Mouse (Mus musculus): ENCODE results near the gene Ppm1h.

Ppm1h gene

GRCm38 (mm10) chr10:122744970-122745369 lies 66.4 kb downstream of the Ppm1h start:
- 98% methylated on average over 2 of the region's 2 CpGs for WGBS

DNA sequence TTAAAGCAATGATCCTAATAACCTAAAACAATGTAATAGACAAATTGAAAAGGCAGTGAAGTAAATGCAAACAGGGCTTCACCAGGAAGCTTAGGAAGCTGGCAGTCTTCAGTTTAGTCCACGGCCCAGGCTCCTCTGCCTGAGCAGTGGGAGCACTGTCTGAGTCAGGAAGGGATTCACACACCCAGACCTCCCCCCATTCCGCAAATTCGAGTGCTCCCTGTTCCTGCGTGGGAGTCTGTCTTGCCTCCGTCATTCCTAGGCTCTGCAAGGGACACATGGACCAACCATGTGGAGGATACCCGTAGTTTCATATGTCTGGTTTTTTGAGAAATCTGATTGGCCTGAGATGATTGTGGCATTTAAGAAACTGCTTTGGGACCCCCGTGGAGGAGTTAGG lies 67.6 kb downstream of the Ppm1h start:
- WGBS = 71% methylated on average over 7 of the region's 7 CpGs

DNA sequence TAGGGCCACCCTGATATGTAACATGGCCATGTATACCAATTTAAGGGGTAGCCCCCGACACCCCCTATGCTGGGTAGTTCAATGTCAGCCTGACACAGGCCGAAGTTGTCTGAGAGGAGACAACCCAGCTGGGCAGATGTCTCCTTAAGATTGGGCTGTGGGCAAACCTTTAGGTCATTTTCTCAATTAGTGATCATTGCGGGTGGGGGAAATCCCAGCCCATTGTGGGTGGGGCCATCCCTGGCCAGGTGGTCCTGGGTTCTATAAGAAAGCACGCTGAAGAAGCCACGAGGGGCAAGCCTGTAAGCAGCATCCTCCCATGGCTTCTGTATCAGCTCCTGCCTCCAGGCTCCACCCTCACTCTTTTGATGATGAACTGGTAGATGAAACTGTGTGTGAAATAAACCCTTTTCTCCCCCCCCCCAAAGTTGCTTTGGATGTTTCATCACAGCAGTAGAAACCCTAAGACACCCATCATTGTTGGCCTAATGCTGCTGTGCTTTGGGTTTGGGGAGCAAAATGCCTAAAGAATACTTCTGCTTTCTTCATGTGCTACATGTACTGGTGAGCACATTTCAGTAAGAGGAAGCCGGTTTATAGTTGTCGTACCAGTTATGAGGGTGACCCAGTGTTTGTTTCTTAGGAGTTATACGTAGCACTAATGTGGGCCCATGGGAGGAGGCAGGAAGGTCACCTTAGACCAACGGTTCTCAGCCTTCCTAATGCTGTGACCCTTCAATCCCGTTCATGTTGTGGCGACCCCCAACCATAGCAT lies 68.8 kb downstream of the Ppm1h start:
- WGBS = 92% methylated on average over 11 of the region's 11 CpGs

DNA sequence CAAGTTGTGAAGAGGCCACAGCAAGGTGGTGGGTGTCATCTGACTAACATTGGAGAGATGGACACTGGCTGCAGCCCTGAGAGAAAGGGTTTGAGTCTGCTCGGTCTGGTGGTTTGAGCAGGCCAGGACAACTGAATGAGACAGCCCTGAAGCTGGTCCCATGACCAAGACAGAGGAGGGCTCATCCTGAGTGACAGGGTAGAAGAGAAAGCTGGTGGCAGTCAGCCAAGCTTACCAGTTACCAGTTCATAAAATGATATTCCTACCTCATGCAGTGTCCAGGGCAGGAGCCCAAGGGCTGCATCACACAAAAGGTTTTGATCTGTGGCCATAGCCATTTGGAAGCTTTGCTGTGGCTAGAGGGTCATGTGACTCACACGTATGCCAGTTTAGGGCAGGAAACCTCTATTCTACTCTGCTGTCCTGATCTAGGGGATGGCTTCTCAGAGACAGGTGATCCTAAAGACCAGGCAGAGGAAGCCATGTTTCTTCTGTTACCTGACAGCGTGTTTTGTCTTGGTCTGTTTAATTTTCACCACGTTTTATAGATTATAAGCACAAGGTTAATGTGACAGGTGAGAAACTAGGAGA lies 69.9 kb downstream of the Ppm1h start:
- WGBS = 75% methylated on average over 4 of the region's 4 CpGs

- WGBS = 87% methylated on average over 12 of the region's 12 CpGs
Observed at GRCm38 (mm10) chr10:122749071-122749470, 70.5 kb downstream of the Ppm1h start.

GRCm38 (mm10) chr10:122749876-122750275 lies 71.3 kb downstream of the Ppm1h start:
- WGBS = 85% methylated on average over 7 of the region's 7 CpGs

DNA sequence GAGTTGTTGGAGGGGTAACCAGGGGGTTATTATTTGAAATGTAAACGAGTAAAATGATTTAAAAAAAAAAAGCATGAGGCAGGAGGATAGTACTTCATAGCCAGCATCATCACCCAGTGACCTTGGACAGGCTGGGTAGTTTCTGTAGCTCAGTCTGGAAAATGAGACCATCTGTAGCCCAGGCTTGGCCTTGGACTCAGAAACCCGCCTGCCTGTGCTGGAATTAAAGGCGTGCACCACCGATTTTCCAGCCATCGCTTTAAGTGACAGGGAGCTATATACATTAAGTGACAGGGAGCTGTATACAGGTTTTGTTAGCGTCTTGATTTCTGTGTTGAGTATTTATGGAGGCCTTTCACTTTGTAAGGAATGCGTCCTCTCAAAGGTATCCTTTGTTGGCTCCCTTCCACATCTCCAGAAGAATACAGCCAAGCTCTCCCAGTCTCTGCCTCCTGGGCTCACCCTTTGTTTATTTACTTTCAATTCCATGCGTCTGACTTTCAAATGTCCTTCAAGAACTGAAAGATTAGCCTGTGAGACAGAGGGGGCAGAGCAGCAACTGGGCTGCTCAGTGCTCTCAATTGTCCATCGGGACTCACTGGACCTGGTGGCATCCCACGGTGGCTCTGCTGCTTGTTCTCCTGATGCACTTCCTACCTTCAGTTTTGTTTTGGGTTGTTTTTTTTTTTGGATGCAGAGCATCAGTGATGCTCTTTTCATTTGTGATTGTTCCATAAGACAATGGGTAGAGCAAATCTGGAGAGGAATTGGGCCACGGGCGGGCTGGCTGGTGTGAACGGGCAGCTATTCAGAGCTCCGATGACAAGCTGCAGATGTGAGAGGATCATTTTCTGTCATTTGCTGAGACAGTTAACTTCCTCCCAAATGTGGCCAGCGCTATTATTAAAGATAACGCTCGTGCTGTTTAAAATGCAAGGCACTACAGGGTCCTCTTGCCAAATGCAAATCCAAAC lies 74.7 kb downstream of the Ppm1h start:
- whole genome bisulfite sequencing = 38% methylated on average over 17 of the region's 17 CpGs

DNA sequence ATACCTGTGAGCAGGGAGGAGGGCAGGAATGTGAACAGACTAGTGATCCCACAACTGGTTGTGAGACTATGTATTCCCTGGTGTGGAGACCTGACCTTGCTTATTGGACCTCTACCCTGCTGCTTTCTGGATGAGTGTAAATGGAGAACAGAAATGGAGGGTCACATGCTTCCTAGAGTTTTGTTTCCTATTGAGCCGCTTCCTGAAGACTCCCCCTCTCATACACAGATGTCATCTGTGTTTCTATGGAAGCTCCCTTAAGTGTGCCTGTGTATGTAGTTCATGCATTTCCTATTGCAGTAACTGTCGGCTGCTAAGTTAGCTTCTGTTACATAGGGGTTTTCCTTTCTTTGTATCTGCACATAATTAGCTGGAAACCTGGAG lies 75.4 kb downstream of the Ppm1h start:
- WGBS = 23% methylated on average over 2 of the region's 2 CpGs

DNA sequence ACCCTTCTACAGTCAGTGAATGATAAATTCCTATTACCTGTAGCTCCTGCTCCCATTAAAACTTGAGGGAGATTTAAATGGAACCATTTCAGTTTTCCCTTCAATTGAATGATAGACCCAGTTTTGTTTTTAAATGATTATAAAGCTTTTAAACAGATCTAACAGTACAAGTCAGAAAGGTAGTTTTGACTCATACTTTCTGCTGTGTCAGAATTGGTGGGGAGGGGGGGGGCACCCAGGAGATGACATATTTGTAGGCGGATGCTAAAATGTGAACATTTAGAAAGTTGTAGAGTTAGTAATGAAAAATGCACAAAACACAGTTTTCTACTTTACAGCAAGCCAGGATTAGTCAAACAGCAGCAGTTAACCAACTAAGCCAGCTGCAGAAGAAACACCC lies 76.4 kb downstream of the Ppm1h start:
- 70% methylated on average over 1 of the region's 1 CpGs for WGBS

- WGBS = 52% methylated on average over 7 of the region's 7 CpGs
Observed at GRCm38 (mm10) chr10:122756879-122757530, 78.4 kb downstream of the Ppm1h start.

DNA sequence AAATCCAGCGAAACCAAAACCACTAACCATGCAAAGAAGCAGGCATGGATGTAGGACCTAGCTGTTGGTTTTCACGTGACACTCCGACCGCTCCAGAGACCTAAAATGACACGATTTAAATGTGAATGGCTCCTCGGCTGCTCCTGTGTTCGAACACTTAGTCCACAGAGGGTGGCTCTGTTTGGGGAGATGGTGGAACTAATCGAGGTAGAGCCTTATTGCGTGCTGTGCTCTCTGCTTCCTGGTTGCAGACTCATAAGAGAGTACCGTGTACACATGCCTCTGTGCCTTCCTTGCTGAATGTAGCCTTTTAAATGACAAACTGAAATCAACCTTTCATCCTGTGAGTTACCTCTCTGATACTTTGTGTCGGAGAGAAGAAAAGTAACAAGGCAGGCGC lies 79.2 kb downstream of the Ppm1h start:
- WGBS = 85% methylated on average over 12 of the region's 12 CpGs

- WGBS = 77% methylated on average over 4 of the region's 4 CpGs
Observed at GRCm38 (mm10) chr10:122758346-122758745, 79.8 kb downstream of the Ppm1h start.

DNA sequence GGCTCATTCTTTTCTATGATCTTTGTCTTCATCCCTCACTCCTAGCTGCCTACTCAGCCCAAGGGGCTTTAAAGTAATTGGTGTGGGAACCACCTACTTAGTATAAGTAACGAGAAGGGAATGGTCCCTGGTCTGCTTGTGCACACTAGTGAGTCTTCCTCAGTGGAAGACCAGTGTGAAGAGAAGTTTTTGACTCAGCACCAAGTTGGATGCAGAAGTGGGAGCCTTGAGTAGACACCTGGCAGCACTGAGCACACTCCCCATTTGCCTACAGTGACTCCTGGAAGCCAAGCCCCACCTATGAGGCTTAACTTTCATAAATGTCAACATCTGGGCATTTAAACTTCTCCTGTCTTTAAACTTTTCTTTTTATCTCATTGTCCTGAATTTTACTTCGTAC lies 81.2 kb downstream of the Ppm1h start:
- WGBS = 89% methylated on average over 2 of the region's 2 CpGs

DNA sequence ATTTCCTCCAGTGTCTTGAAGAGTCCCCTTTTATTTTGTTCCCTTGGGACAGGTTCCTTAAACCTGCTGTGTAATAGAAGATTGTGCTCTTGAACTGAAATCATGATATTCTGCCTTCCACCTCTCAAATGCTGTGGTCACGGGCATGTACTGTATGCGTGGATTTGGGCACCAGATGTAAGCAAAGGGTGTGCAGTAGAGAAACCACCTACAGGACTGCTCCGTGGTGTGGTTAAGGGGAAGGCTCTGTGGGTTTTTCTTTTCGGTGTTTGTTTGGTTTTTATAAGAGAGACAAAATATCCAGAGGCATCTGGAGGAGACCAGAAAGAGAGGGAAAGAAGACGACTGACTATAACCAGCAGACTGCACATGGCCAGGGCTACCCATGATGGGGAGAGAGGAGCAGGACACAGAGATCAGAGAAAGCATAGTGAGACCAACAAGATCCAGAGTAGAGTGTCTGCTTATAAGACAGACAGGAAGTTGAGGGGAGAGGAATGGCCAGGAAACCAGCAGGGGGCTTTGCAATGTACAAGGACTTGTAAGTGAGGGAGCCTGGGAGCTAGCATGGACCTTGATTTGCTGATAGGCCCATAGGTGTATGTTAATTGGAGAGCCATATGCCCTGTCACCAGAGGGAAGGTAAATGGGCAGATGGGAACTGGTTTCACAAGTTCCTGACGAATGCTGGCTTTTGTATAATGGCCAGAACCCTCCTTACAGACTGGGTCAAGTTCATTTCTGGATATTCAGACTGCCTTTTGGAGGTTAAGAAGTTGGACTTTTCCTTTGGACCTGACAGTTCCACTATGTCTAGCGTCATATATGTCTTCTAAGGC lies 82.1 kb downstream of the Ppm1h start:
- 75% methylated on average over 7 of the region's 7 CpGs for WGBS

GRCm38 (mm10) chr10:122762772-122763511 lies 84.4 kb downstream of the Ppm1h start:
- WGBS = 89% methylated on average over 6 of the region's 6 CpGs

GRCm38 (mm10) chr10:122763596-122763995 lies 85.0 kb downstream of the Ppm1h start:
- WGBS = 94% methylated on average over 1 of the region's 1 CpGs

DNA sequence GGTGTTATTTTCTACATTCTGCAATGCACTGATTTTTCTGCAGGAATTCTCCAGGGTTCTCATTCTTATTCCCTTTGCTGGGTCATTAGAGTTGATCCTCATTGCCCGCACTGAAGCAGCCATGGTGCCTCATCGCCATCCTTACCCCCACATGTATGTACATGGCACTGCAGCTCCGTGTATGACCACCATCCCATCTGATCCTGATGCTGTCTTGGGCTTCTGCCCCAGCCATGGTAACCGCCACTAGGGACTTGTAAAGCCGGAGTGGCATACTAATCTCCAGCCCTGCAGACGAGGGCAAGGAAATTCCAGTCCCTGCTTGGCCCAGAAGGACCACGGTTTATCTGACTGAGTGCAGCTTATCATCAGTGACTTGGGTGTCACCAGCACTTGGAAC lies 86.1 kb downstream of the Ppm1h start:
- 85% methylated on average over 7 of the region's 7 CpGs for WGBS

DNA sequence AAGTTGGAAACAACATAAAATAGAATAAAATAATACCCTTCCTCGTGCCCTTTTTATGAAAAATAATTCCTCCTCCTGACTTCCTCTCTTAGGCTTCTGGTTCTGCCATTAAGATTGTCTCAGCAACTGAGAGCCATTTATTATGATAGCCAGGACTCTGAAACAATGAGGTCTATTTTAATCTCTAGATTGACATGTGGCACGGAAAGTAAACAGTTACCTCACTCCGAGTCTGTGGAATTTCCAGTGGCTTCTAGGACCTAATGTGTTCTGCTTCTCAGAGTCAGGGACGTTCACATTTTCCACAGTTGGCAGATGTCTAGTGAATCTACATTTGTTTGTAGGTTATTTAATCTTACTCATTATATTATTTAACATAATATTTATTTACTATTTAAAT lies 87.0 kb downstream of the Ppm1h start:
- 45% methylated on average over 4 of the region's 4 CpGs for WGBS

GRCm38 (mm10) chr10:122765992-122766391 lies 87.4 kb downstream of the Ppm1h start:
- WGBS = 76% methylated on average over 8 of the region's 8 CpGs

GRCm38 (mm10) chr10:122768204-122768892 lies 89.8 kb downstream of the Ppm1h start:
- WGBS = 65% methylated on average over 13 of the region's 13 CpGs
